Mouse (Mus musculus) liver (tissue): Measurements from ENCODE around the gene Olfr905.

Source experiments
- DNase-seq: peaks from one replicate; pipeline ENCODE4 v3.0.0-alpha.2; 2020; ENCODE audit warnings: mixed read lengths

Gene Olfr905

GRCm38 (mm10) chr9:38470807-38471206, at the start of gene Olfr905:
Gene Olfr905 (plus strand): TSS chr9:38471107.
- no peak for DNase-seq

GRCm38 (mm10) chr9:38423801-38424200, 47.1 kb upstream of the Olfr905 start:
- DNase-seq, result no peak

- no peak for DNase-seq
These were observed 43.9 kb upstream of the Olfr905 start for GRCm38 (mm10) chr9:38427026-38427425.

- no peak for DNase-seq
These were observed 41.8 kb upstream of the Olfr905 start, which contains the start of gene Olfr901 for GRCm38 (mm10) chr9:38429155-38429554. Gene Olfr901 (plus strand): TSS chr9:38429455.

- DNase-seq, result no peak
These were observed 23.6 kb upstream of the Olfr905 start, which contains the start of gene Olfr902 for GRCm38 (mm10) chr9:38447352-38447751. Gene Olfr902 (plus strand): TSS chr9:38447652.

GRCm38 (mm10) chr9:38462844-38463243, 8.1 kb upstream of the Olfr905 start, which contains the start of gene Olfr904:
Gene Olfr904 (plus strand): TSS chr9:38463144.
- DNase-seq, result no peak

GRCm38 (mm10) chr9:38486785-38487184, 15.9 kb downstream of the Olfr905 start, which contains the start of gene Olfr906:
Gene Olfr906 (plus strand): TSS chr9:38487085.
- no peak for DNase-seq

- DNase-seq, result no peak
These were observed 24.6 kb downstream of the Olfr905 start, which contains the start of gene Olfr907 for GRCm38 (mm10) chr9:38495501-38495900. Gene Olfr907 (plus strand): TSS chr9:38495801.

GRCm38 (mm10) chr9:38512353-38512752, 41.4 kb downstream of the Olfr905 start:
- DNase-seq, result no peak

GRCm38 (mm10) chr9:38521280-38521679, 50.4 kb downstream of the Olfr905 start, which contains the start of gene Olfr911-ps1:
Gene Olfr911-ps1 (plus strand): TSS chr9:38521580.
- no peak for DNase-seq
